Mouse (Mus musculus) small intestine, adult 2 months (tissue): Measurements from ENCODE around the gene Gimap3.

Source experiments
- CTCF ChIP-seq: fragments of 200-500 bp; IDR thresholded peaks from 2 replicates; pipeline ENCODE4 v1.5.1; 2012; ENCODE audit warnings: low read depth, mild to moderate bottlenecking, control low read depth, inconsistent platforms, low read length, moderate library complexity, mixed read lengths; ENCODE audit not compliant: insufficient replicate concordance, insufficient read length; ENCODE audit errors: extremely low read depth
- POLR2A ChIP-seq: fragments of 200-500 bp; IDR thresholded peaks from 2 replicates; pipeline ENCODE4 v1.6.1; 2012; ENCODE audit warnings: low read depth, mild to moderate bottlenecking, control low read depth, inconsistent platforms, low read length, moderate library complexity

GRCm38 (mm10) chr6:48804346-48804745 lies 33.7 kb upstream of the Gimap3 start:
- TF ChIP-seq CTCF (no peak), POLR2A (no peak)
